Mouse (Mus musculus) kidney, adult 2 months (tissue): ENCODE results near the gene Kcnmb4.

ENCODE experiments used
- CTCF ChIP-seq: fragments of 200-500 bp; conservative IDR thresholded peaks from 2 replicates; pipeline ENCODE4 v1.5.1; 2011; ENCODE audit warnings: low read depth, mild to moderate bottlenecking, control low read depth, low read length, moderate library complexity, mixed read lengths; ENCODE audit not compliant: insufficient read depth, insufficient read length
- POLR2A ChIP-seq: fragments of 200-500 bp; IDR thresholded peaks from one replicate; pipeline ENCODE4 v1.6.1; 2011; ENCODE audit warnings: low read depth, low read length, control low read depth

GRCm38 (mm10) chr10:116513254-116513635, 39.6 kb upstream of the Kcnmb4 start:
- TF ChIP-seq POLR2A (no peak), CTCF (no peak)
